Mouse (Mus musculus): Measurements from ENCODE around the gene Clca3a2.
"Not testable (repeated sequence)": the region's sequence is repeated elsewhere in the genome, so short reads cannot be mapped to it uniquely, and the experiment has no call there.

Clca3a2 gene

GRCm38 (mm10) chr3:144819219-144819618 is at the start of gene Clca3a2:
Clca3a2 (minus strand) TSS chr3:144819494.
- DNase-seq: not testable (repeated sequence)

GRCm38 (mm10) chr3:144849584-144849983 is 30.3 kb upstream of the Clca3a2 start:
- no peak for DNase-seq

- not testable (repeated sequence) for DNase-seq
Measured at GRCm38 (mm10) chr3:144849014-144849556, 29.8 kb upstream of the Clca3a2 start, which contains the start of gene Clca3b. Clca3b (minus strand) TSS chr3:144849357.

- DNase-seq: no peak
Measured at GRCm38 (mm10) chr3:144827257-144827656, 8.0 kb upstream of the Clca3a2 start.

- DNase-seq: peak; percentile 64 to 78
Measured at GRCm38 (mm10) chr3:144825151-144825550, 5.9 kb upstream of the Clca3a2 start.

- no peak for DNase-seq
Measured at GRCm38 (mm10) chr3:144823331-144823730, 4.0 kb upstream of the Clca3a2 start.

- DNase-seq: no peak
Measured at GRCm38 (mm10) chr3:144820632-144821031, 1.3 kb upstream of the Clca3a2 start.

GRCm38 (mm10) chr3:144813336-144813735 is 6.0 kb downstream of the Clca3a2 start:
- DNase-seq: not testable (repeated sequence)

GRCm38 (mm10) chr3:144811821-144812220 is 7.5 kb downstream of the Clca3a2 start:
- no peak for DNase-seq

- not testable (repeated sequence) for DNase-seq
Measured at GRCm38 (mm10) chr3:144808153-144808925, 11.0 kb downstream of the Clca3a2 start.

- DNase-seq: not testable (repeated sequence)
Measured at GRCm38 (mm10) chr3:144806626-144807025, 12.7 kb downstream of the Clca3a2 start.

- no peak for DNase-seq
Measured at GRCm38 (mm10) chr3:144801861-144802260, 17.4 kb downstream of the Clca3a2 start.

GRCm38 (mm10) chr3:144785181-144786148 is 33.8 kb downstream of the Clca3a2 start:
- no peak for DNase-seq

- no peak for DNase-seq
Measured at GRCm38 (mm10) chr3:144765161-144765560, 54.1 kb downstream of the Clca3a2 start.

GRCm38 (mm10) chr3:144761454-144761853 is 57.8 kb downstream of the Clca3a2 start:
- no peak for DNase-seq

GRCm38 (mm10) chr3:144760592-144761309 is 58.5 kb downstream of the Clca3a2 start, which contains the start of gene Clca3a1:
Clca3a1 (minus strand) TSS chr3:144760977.
- DNase-seq: peak in 1 of 2 experiments; percentile 37

- no peak for DNase-seq
Measured at GRCm38 (mm10) chr3:144759719-144760118, 59.6 kb downstream of the Clca3a2 start.

GRCm38 (mm10) chr3:144756103-144756502 is 63.2 kb downstream of the Clca3a2 start:
- not testable (repeated sequence) for DNase-seq

- DNase-seq: no peak
Measured at GRCm38 (mm10) chr3:144753120-144753519, 66.2 kb downstream of the Clca3a2 start.

GRCm38 (mm10) chr3:144749062-144749963 is 70.0 kb downstream of the Clca3a2 start:
- peak in 1 of 2 experiments; percentile 24 for DNase-seq

- DNase-seq: not testable (repeated sequence)
Measured at GRCm38 (mm10) chr3:144747706-144748105, 71.6 kb downstream of the Clca3a2 start.

All from lung, postnatal 4 days (tissue).